Mouse (Mus musculus) embryonic facial prominence, embryonic 15.5 days (tissue): ENCODE data around the gene Twist2. TPM values are rescaled to one million over a fixed set of nuclear protein-coding genes. Genes with fewer than 3 reads are reported as not detected.

Experiments used
- ATAC-seq: fragments of 200-750 bp; cut with Nextera tagmentation; 2 replicates; pipeline ENCODE4 v1.8.0; 2017; ENCODE audit warnings: low read depth, moderate TSS enrichment; ENCODE audit not compliant: insufficient number of reproducible peaks, low FRiP score, low TSS enrichment
- H3K27ac ChIP-seq: fragments of 300-500 bp; sonication (generic); replicated peaks from 2 replicates; pipeline ENCODE4 v1.5.1; 2015; ENCODE audit warnings: mild to moderate bottlenecking, inconsistent platforms
- H3K27me3 ChIP-seq: fragments of 300-500 bp; sonication (generic); 2 replicates; pipeline ENCODE4 v1.6.1; 2015; ENCODE audit warnings: inconsistent platforms
- H3K36me3 ChIP-seq: fragments of 300-500 bp; sonication (generic); 2 replicates; pipeline ENCODE4 v1.6.1; 2015; ENCODE audit warnings: mild to moderate bottlenecking, inconsistent platforms
- H3K4me1 ChIP-seq: fragments of 300-500 bp; sonication (generic); 2 replicates; pipeline ENCODE4 v1.6.1; 2015; ENCODE audit warnings: inconsistent platforms
- H3K4me2 ChIP-seq: fragments of 300-500 bp; sonication (generic); replicated peaks from 2 replicates; pipeline ENCODE4 v1.6.1; 2015; ENCODE audit warnings: mild to moderate bottlenecking, inconsistent platforms
- H3K4me3 ChIP-seq: fragments of 300-500 bp; sonication (generic); replicated peaks from 2 replicates; pipeline ENCODE4 v1.5.1; 2015; ENCODE audit warnings: mild to moderate bottlenecking, inconsistent platforms
- H3K9ac ChIP-seq: fragments of 300-500 bp; sonication (generic); 2 replicates; pipeline ENCODE4 v1.6.1; 2015; ENCODE audit warnings: inconsistent platforms
- H3K9me3 ChIP-seq: fragments of 300-500 bp; sonication (generic); replicated peaks from 2 replicates; pipeline ENCODE4 v1.6.1; 2016; ENCODE audit warnings: inconsistent platforms
- WGBS: fragments of 180-500 bp; shearing (Covaris S2); methylation state at CpG from one replicate; pipeline ENCODE4 v1.1.7; 2015; 5-methylcytosine and 5-hydroxymethylcytosine counted together
- polyA plus RNA-seq: library from polyadenylated mRNA; unstranded; fragments of >200 nt; fragmentation: Nextera tagmentation; extraction: Ambion mirVana; gene quantifications from 2 replicates; pipeline ENCODE4 v1.2.1, GENCODE M21; 2015

Twist2 gene
- polyA plus RNA-seq, 1 experiment from 2014 or later: 71.8 TPM

DNA sequence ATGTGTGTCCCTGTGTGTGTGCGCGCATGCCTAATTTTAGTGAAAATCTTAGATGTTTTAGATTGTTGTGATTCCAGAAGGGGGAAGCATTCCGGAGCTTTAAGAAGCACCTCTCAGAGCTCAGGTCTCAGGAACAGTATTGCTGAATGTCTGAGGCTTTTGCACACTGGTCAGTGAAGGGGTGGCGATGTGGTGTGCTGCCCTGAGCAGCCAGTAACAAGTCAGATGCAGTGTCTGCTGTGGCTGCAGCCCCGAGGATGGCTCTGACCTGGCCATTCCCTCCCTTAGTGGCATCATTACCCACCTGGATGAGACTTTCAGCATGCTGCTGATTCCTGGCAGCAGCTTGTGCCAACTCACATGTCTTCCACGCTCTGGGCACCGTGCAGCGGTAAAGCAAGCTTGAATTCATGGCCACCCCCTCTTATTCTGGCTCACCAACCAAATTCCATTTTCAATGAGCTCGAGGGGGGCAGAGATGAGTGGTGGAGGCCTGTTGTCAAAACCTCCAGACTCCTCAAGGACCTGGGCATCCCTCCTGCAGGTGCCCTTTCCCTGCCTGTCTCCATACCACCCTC is 44.2 kb downstream of the Twist2 start:
- H3K27ac ChIP-seq: 0 out of 2 replicates have a peak overlapping the region, but pooled peaks have one; percentile 13
- H3K9me3 ChIP-seq: no peaks in the 10 kb centered on the region
- H3K4me2 ChIP-seq: no peak overlapping the region
- H3K27me3 ChIP-seq: no peaks in the 10 kb centered on the region
- peaks cover 16% of the 10 kb centered on the region; the same call in 1 of the 2 replicates for H3K36me3 ChIP-seq
- peaks cover 24% of the 10 kb centered on the region for H3K4me1 ChIP-seq
- H3K9ac ChIP-seq: no peak overlapping the region
- 50% methylated on average over 9 of the region's 9 CpGs for WGBS
- ATAC-seq: no peak
- no peak overlapping the region for H3K4me3 ChIP-seq

DNA sequence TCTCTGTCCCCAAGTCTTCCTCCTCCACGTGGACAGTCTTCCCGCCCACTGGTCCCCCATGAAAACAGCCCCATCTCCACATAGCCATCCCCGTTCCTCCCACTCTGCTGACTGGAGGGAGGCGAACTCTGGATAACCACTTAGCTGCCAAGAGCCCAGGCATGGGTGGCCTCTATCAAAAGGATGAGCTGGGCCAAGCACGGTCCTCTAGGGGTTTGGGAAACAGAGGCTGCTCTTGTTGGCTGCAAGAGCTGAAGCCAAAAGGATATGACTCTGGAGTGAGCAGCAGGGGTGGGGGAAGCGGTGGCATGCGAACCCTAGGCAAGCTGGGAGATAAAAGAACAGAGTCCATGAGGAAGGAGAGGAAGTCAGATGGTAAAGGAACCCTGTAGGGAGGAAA is 50.0 kb downstream of the Twist2 start:
- Histone ChIP-seq H3K36me3 (peaks cover 11% of the 10 kb centered on the region; the same call in 1 of the 2 replicates), H3K9me3 (no peaks in the 10 kb centered on the region), H3K9ac (no peak overlapping the region), H3K27ac (no peak overlapping the region), H3K4me2 (no peak overlapping the region), H3K4me3 (no peak overlapping the region), H3K27me3 (no peaks in the 10 kb centered on the region), H3K4me1 (no peaks in the 10 kb centered on the region)
- 75% methylated on average over 7 of the region's 7 CpGs for WGBS
- no peak for ATAC-seq

DNA sequence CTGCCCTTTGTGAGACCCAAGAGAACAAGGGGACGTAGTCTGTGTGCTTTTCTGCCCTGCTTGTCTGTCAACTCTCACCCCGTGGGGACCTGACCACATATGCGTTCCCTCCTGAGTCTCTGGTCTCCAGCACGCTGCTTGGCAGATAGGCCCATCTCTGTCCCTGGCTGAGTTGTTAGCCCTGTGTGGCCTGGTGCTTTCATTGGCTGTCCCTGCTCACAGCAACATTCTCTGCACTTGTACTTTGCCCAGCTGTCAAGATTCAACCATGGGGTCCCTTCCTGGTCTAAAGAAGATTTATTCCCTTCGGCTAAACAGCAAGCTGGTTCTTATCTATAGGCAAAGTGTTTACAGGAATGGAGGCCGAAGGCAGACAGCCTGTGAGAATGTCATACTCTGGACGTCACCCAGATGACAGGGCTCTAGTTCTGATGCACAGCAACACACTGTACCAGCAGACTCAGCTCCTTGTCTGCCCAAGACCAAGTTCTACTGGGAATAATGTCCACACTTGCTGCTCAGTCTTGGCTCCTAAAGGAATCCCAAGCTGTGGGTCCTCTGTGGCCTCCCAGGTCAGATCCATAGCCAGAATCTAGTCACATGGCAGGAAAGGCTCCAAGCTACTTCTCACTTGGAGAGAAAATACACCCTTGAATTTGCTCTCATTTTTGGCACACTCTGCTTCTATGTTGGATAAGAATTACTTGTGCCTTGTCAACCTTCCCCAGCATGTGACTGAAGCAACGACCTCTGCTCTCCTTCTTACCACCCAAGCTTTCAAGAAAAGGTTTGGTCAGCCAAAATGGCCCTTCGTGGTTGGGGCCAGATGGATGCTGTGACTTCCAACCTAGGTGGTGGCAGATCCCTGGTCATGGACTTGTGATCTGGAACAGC is 55.8 kb downstream of the Twist2 start:
- H3K36me3 ChIP-seq: no peaks in the 10 kb centered on the region
- H3K4me1 ChIP-seq: peaks cover 5% of the 10 kb centered on the region; the same call in 1 of the 2 replicates
- no peak overlapping the region for H3K4me3 ChIP-seq
- ATAC-seq: no peak
- WGBS: 80% methylated on average over 9 of the region's 9 CpGs
- no peak overlapping the region for H3K9ac ChIP-seq
- no peak overlapping the region for H3K27ac ChIP-seq
- no peak overlapping the region for H3K4me2 ChIP-seq
- H3K9me3 ChIP-seq: no peaks in the 10 kb centered on the region
- H3K27me3 ChIP-seq: no peaks in the 10 kb centered on the region

DNA sequence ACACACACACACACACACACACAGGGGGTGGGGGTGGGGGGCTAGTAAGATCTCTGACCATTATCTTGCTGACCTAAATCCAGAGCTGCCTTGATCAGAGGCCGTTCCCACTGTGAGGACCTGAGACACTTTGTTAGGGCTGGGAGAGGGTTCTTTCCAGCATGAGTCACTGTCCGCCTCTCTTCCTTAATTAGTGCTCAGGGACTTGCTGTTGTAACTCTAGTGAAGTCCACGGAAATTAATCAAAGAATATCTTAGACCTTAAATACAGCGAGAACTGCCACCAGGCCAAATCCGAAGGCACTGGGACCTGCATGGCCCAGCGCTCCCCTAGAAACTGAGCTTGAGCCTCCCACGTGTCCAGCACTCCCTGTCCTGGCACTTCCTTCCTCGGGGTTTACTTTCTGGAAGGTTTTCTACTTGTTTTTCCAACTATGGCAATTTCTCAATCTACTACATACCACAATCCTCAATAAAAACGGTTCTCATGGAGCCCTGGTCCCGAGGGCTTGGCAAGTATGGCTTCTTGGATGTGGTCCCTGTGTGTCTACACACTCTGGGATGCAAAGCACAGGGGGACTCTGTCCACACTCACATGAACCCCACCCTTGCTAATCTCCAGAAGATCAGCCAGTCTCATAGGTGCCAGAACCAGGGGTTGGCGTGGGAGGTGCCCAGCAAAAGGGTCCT is 57.0 kb downstream of the Twist2 start:
- Histone ChIP-seq H3K27ac (no peak overlapping the region), H3K4me3 (no peak overlapping the region), H3K4me2 (no peak overlapping the region), H3K27me3 (no peaks in the 10 kb centered on the region), H3K9me3 (no peaks in the 10 kb centered on the region), H3K4me1 (peaks cover 5% of the 10 kb centered on the region; the same call in 1 of the 2 replicates), H3K36me3 (no peaks in the 10 kb centered on the region), H3K9ac (no peak overlapping the region)
- ATAC-seq: no peak
- 72% methylated on average over 11 of the region's 11 CpGs for WGBS

DNA sequence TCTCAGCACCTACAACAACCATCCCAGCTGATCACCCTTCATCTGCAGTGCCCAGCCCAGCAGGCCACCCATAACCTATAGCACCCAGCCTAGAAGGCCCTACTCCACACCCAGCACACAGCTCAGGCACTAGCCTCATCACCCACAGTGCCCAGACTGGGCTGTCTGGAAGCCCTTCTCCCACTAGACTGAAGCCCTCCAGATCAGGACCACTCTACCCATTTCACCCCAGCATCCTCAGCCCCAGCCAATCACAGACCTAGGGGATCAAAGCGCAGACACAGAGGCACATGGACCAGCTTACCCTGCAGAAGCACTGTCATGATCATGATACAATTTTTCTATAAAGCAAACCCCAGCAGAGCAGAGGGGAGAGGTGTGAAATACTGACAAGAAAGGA is 57.6 kb downstream of the Twist2 start:
- no peak overlapping the region for H3K27ac ChIP-seq
- ATAC-seq: no peak
- WGBS: 97% methylated on average over 1 of the region's 1 CpGs
- H3K4me3 ChIP-seq: no peak overlapping the region
- H3K27me3 ChIP-seq: no peaks in the 10 kb centered on the region
- H3K9ac ChIP-seq: no peak overlapping the region
- peaks cover 5% of the 10 kb centered on the region; the same call in 1 of the 2 replicates for H3K4me1 ChIP-seq
- H3K4me2 ChIP-seq: no peak overlapping the region
- H3K9me3 ChIP-seq: no peaks in the 10 kb centered on the region
- no peaks in the 10 kb centered on the region for H3K36me3 ChIP-seq

DNA sequence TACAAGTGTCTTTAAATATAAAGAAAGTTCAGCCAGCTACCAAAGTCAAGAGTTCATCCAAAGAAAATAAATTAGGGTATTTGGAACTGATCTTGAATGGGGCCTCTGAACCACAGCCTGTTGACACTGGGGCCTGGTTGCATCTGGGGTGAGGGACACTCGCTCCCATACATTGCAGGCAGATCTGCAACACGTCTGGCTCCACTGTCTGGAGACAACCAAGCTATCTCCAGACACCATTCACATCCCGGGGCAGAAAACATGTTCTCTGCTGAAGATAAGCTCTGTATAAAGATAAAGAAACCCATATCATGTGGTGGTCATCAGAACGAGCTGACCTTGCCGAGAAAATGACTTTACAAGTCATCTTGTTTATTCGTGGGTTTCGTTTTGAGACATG is 60.2 kb downstream of the Twist2 start:
- no peaks in the 10 kb centered on the region for H3K36me3 ChIP-seq
- no peak overlapping the region for H3K9ac ChIP-seq
- WGBS: 73% methylated on average over 7 of the region's 7 CpGs
- H3K4me2 ChIP-seq: no peak overlapping the region
- peaks cover 5% of the 10 kb centered on the region; the same call in 1 of the 2 replicates for H3K4me1 ChIP-seq
- H3K9me3 ChIP-seq: no peaks in the 10 kb centered on the region
- no peak for ATAC-seq
- no peak overlapping the region for H3K4me3 ChIP-seq
- no peak overlapping the region for H3K27ac ChIP-seq
- no peaks in the 10 kb centered on the region for H3K27me3 ChIP-seq

DNA sequence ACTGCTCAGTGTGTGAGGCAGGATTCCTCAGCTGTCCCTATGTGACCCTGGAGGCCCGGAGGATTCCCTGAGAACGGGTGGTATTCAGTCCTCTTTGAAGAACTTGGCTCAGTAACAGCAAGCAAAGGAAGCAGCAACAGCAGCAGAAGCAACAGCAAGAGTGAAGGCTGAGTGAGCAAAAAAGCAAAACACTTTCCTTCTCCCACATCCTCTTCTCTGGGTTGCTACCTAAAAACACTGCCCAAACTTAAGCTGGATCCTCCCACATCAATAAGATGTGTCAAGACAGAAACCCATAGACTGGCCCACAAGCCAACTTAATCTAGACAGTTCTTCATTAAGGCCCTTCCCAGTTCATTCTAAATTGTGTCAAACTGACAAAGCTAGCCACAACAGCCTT is 64.7 kb downstream of the Twist2 start:
- no peak overlapping the region for H3K4me3 ChIP-seq
- no peaks in the 10 kb centered on the region for H3K36me3 ChIP-seq
- no peaks in the 10 kb centered on the region for H3K27me3 ChIP-seq
- no peak overlapping the region for H3K9ac ChIP-seq
- no peak overlapping the region for H3K27ac ChIP-seq
- WGBS: 71% methylated on average over 2 of the region's 2 CpGs
- no peaks in the 10 kb centered on the region for H3K9me3 ChIP-seq
- H3K4me2 ChIP-seq: no peak overlapping the region
- no peak for ATAC-seq
- no peaks in the 10 kb centered on the region for H3K4me1 ChIP-seq

DNA sequence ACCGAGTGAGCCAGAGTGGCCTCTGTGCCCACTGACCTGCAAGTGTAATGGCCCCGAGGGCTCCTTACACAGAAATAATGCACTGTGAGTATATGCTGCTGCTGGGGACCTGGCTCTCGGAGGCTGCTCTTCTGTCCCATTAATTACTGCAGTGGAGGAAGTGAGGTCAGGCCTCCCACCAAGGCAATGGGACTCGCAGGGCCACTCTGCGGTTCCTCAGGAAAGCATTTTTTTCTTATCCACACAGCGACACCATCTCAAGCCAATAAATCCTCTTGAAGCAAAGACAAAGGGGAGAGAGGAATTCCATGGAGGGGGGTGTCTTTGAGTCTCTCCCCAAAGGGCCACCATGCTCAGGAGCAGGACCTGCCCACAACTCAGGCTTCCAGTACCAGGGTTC is 69.8 kb downstream of the Twist2 start:
- Histone ChIP-seq H3K36me3 (no peaks in the 10 kb centered on the region), H3K27ac (no peak overlapping the region), H3K9ac (no peak overlapping the region), H3K4me2 (no peak overlapping the region), H3K4me3 (no peak overlapping the region), H3K9me3 (no peaks in the 10 kb centered on the region), H3K27me3 (no peaks in the 10 kb centered on the region), H3K4me1 (peaks cover 11% of the 10 kb centered on the region)
- no peak for ATAC-seq
- WGBS: 68% methylated on average over 6 of the region's 6 CpGs

DNA sequence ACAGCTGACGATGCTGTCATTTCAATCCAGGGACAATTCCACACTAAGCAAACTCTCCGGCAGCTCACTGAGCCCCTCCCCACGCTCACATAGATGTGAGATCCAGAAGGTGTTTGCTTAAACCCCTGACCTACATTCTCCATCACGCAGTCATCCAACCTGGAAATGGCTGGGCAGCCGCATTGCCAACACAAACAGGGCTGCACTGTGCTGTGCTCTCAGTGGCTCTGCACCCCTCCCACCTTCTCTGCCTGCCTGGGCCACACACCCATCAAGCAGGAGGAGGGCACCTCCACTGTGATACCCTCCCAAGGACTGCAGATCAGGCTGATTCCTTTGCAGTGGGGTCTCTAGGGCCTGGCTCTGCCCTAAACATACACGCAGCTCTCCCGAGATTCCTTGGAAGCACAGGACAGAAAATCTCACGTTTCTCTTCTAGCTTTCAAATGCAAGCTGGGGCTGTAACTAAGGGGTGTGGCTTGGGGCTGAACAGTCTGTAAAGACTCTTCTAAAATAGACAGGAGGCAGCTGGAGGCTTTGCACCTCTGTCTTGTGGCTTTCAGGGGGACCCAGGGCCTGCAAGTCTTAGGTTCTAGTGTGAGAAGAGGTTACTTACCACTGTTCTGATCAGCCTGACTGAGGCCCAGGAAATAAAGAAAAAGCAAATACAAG is 71.3 kb downstream of the Twist2 start:
- Histone ChIP-seq H3K4me3 (no peak overlapping the region), H3K36me3 (no peaks in the 10 kb centered on the region), H3K4me2 (no peak overlapping the region), H3K9ac (no peak overlapping the region), H3K4me1 (peaks cover 11% of the 10 kb centered on the region), H3K9me3 (no peaks in the 10 kb centered on the region), H3K27me3 (no peaks in the 10 kb centered on the region), H3K27ac (no peak overlapping the region)
- 39% methylated on average over 8 of the region's 8 CpGs for WGBS
- ATAC-seq: 0 out of 2 replicates have a peak, but pooled peaks have one; percentile 45

DNA sequence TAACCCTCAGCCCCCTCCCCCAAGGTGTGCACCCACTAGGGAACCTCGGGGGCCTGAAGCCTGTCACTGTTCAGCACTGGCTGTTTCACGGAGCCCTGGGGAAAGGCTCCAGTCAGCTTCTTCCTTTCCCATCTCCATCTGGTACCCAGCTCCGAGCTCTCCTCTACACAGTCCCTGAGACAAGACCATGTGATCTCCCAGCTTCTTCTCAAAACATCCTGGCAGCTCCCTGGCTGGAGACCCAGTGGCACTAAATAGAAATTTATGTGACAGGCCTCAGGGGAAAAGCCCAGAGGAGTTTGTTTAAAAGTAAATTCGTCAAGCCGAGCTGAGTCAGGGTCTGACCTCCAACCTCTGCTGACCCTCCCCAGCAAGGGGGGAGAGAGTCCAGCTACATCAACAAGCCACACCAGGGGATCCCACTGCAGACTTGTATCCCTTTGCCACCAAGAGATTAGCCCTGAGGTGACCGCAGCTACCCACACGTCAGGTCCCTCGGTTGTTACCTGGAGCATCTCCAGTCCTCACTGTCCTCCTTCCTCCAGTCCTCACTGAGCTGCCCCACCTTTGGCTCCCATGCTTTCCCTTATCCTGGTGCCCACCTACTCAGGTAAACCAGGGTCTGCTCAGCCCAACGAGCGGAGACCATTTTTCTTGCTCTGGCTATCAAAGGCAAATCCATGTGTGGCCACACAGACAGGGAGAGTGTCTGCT is 72.5 kb downstream of the Twist2 start:
- Histone ChIP-seq H3K4me1 (peaks cover 20% of the 10 kb centered on the region), H3K36me3 (no peaks in the 10 kb centered on the region), H3K27ac (no peak overlapping the region; the same call in 1 of the 2 replicates), H3K27me3 (no peaks in the 10 kb centered on the region), H3K4me3 (no peak overlapping the region), H3K9me3 (no peaks in the 10 kb centered on the region), H3K4me2 (no peak overlapping the region), H3K9ac (no peak overlapping the region)
- 54% methylated on average over 10 of the region's 10 CpGs for WGBS
- ATAC-seq: no peak
